Mouse (Mus musculus) limb, embryonic 14.5 days (tissue): Measurements from ENCODE around the gene Tsc2. TPM values are rescaled to one million over a fixed set of nuclear protein-coding genes. Genes with fewer than 3 reads are reported as not detected.
"Not testable (repeated sequence)": the region's sequence is repeated elsewhere in the genome, so short reads cannot be mapped to it uniquely, and the experiment has no call there.

ENCODE experiments used
- ATAC-seq: fragments of 200-750 bp; cut with Nextera tagmentation; 2 replicates; pipeline ENCODE4 v1.8.0; 2017; ENCODE audit warnings: low read depth, moderate number of reproducible peaks, moderate TSS enrichment; ENCODE audit not compliant: low FRiP score
- DNase-seq: peaks from one replicate; pipeline ENCODE4 v3.0.0-alpha.2; 2015; ENCODE audit warnings: low spot score
- H3K27ac ChIP-seq: fragments of 300-500 bp; sonication (generic); replicated peaks from 2 replicates; pipeline ENCODE4 v1.5.1; 2014; ENCODE audit warnings: low read depth, mild to moderate bottlenecking, low read length, moderate library complexity, mixed read lengths
- H3K27me3 ChIP-seq: fragments of 300-500 bp; sonication (generic); 2 replicates; pipeline ENCODE4 v1.6.1; 2014; ENCODE audit warnings: low read length, mixed read lengths; ENCODE audit not compliant: control insufficient read depth, insufficient read depth
- H3K36me3 ChIP-seq: fragments of 300-500 bp; sonication (generic); 2 replicates; pipeline ENCODE4 v1.6.1; 2014; ENCODE audit warnings: mild to moderate bottlenecking, low read length, moderate library complexity, mixed read lengths; ENCODE audit not compliant: control insufficient read depth, insufficient read depth
- H3K4me1 ChIP-seq: fragments of 300-500 bp; sonication (generic); 2 replicates; pipeline ENCODE4 v1.6.1; 2014; ENCODE audit warnings: antibody characterized with exemption, low read length, mixed read lengths; ENCODE audit not compliant: control insufficient read depth, insufficient read depth
- H3K4me2 ChIP-seq: fragments of 300-500 bp; sonication (generic); replicated peaks from 2 replicates; pipeline ENCODE4 v1.6.1; 2014; ENCODE audit warnings: low read depth, mild to moderate bottlenecking, low read length, moderate library complexity; ENCODE audit not compliant: severe bottlenecking
- H3K4me3 ChIP-seq: fragments of 300-500 bp; sonication (generic); replicated peaks from 2 replicates; pipeline ENCODE4 v1.5.1; 2014; ENCODE audit warnings: low read length
- H3K9ac ChIP-seq: fragments of 300-500 bp; sonication (generic); 2 replicates; pipeline ENCODE4 v1.6.1; 2014; ENCODE audit warnings: mild to moderate bottlenecking, low read depth, low read length, moderate library complexity; ENCODE audit not compliant: severe bottlenecking
- H3K9me3 ChIP-seq: fragments of 300-500 bp; sonication (generic); 2 replicates; pipeline ENCODE4 v1.6.1; 2016; ENCODE audit warnings: low read length; ENCODE audit not compliant: control insufficient read depth
- POLR2A ChIP-seq: fragments of 200-500 bp; IDR thresholded peaks from 2 replicates; pipeline ENCODE4 v1.8.0; 2012; ENCODE audit warnings: inconsistent platforms, mild to moderate bottlenecking, moderate library complexity, borderline replicate concordance; ENCODE audit not compliant: insufficient read depth, insufficient read length; ENCODE audit errors: extremely low read depth
- WGBS: fragments of 180-500 bp; shearing (Covaris S2); extraction: QIAGEN DNeasy Blood & Tissue Kit; methylation state at CpG from one replicate; pipeline ENCODE4 v1.1.7; 2014; 5-methylcytosine and 5-hydroxymethylcytosine counted together
- polyA plus RNA-seq, 2 experiments: library from polyadenylated mRNA; depleted of rRNA in 1 of 2; stranded (reverse) in 1 of 2; unstranded in 1 of 2; fragments of >200 nt; fragmentation: Nextera tagmentation in 1 of 2; extraction: Ambion mirVana in 1 of 2; gene quantifications; 2 replicates each; pipeline versions ENCODE4 v1.2.1 to v1.2.3; 2012 to 2014

The Tsc2 gene
- polyA plus RNA-seq, 2 experiments, result 62.9 to 162 TPM

DNA sequence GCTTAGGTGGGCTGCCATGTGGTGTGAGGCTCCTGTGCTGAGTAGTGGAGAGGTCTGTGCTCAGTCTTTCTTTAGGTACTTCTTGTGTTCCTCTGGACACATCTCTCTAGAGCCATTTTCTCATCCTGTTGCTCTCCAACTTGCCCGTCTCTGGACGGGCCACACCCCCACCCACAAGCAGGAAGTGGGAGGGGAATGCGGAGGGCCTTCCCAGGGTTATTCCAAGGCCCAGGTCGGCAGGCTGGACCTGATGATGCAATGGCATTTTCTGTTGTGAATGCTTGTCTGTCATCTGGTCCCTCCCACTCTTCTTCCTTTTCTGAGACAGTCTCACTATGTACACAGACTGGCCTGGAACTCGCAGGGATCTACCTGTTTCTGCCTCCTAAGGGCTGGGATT lies 39.7 kb upstream of the Tsc2 start:
- 23% methylated on average over 5 of the region's 5 CpGs for WGBS

DNA sequence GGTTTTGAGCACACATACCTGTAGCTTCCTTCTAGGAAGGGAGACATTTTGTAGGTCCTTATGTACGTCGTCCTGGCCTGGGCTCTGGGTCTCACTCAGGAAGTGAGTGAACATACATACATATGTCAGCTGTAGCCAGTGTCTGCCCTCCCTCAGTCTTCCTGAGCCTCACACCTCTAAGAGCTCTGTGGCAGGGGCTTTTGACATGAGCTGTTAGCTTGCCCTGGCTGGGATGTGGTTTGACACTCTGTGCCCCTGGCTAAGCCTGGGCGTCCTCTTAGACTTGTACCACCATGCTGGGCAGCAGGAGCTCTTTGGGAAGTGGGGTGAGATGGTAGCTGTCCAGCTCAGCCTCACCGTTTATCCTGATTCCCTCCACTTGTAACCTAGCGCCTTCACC lies 38.9 kb upstream of the Tsc2 start:
- 0 out of 2 replicates have a peak overlapping the region, but pooled peaks have one; percentile 94 for H3K4me3 ChIP-seq
- ATAC-seq (no peak), DNase-seq (no peak)
- H3K27me3 ChIP-seq, result no peaks in the 10 kb centered on the region
- peaks cover 26% of the 10 kb centered on the region for H3K4me1 ChIP-seq
- 61% methylated on average over 5 of the region's 5 CpGs for WGBS
- H3K36me3 ChIP-seq, result no peaks in the 10 kb centered on the region
- H3K4me2 ChIP-seq, result peak overlapping the region; percentile 77; the same call in 1 of the 2 replicates
- no peak for TF ChIP-seq POLR2A
- H3K27ac ChIP-seq, result no peak overlapping the region
- H3K9me3 ChIP-seq, result no peaks in the 10 kb centered on the region
- peak overlapping the region; percentile 93; the same call in 1 of the 2 replicates for H3K9ac ChIP-seq

More for the DNA sequence above, 39.7 kb upstream of the Tsc2 start:
- Histone ChIP-seq H3K4me3 (no peak overlapping the region), H3K36me3 (peaks cover 7% of the 10 kb centered on the region), H3K4me2 (peak overlapping the region; percentile 16), H3K9me3 (no peaks in the 10 kb centered on the region), H3K27me3 (no peaks in the 10 kb centered on the region), H3K9ac (peak overlapping the region; percentile 28; the same call in 1 of the 2 replicates), H3K4me1 (peaks cover 26% of the 10 kb centered on the region), H3K27ac (no peak overlapping the region)
- no peak for ATAC-seq
- DNase-seq, result no peak
- no peak for TF ChIP-seq POLR2A

DNA sequence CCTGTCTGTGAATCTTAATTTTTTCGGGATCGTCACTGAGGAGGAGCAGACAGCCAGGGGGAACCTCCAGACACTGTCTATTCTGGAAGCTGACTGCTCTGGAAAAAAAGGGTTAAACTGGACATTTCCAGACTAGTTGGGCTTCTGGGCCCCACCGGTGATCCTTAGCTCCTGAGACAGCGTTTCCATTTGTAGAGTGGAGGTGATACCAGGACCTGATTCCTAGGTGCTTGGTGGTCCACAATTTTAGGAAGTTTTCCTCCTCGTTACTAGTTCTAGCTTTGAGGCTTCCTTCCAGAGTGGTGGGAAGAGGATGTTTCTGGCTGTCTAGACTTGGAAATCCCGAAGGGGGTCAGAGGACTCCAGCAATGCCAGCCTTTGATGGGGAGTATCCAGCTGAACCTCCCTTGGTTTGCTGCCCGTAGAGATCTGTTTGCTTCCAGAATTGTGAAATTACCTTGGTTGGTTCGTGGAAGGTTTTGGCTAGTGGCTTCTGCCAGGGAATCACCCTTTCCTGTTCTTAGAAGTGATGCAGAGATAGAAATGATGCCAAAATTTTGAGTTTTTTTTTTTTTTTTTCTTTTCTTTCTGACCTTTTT lies 37.9 kb upstream of the Tsc2 start:
- Histone ChIP-seq H3K9ac (peak overlapping the region; percentile 93), H3K9me3 (no peaks in the 10 kb centered on the region), H3K27ac (peak overlapping the region; percentile 67; the same call in 1 of the 2 replicates), H3K4me1 (peaks cover 26% of the 10 kb centered on the region), H3K4me2 (peak overlapping the region; percentile 77), H3K27me3 (no peaks in the 10 kb centered on the region), H3K4me3 (peak overlapping the region; percentile 94), H3K36me3 (no peaks in the 10 kb centered on the region)
- DNase-seq (no peak), ATAC-seq (no peak)
- 8% methylated on average over 8 of the region's 8 CpGs for WGBS
- TF ChIP-seq POLR2A, result no peak

DNA sequence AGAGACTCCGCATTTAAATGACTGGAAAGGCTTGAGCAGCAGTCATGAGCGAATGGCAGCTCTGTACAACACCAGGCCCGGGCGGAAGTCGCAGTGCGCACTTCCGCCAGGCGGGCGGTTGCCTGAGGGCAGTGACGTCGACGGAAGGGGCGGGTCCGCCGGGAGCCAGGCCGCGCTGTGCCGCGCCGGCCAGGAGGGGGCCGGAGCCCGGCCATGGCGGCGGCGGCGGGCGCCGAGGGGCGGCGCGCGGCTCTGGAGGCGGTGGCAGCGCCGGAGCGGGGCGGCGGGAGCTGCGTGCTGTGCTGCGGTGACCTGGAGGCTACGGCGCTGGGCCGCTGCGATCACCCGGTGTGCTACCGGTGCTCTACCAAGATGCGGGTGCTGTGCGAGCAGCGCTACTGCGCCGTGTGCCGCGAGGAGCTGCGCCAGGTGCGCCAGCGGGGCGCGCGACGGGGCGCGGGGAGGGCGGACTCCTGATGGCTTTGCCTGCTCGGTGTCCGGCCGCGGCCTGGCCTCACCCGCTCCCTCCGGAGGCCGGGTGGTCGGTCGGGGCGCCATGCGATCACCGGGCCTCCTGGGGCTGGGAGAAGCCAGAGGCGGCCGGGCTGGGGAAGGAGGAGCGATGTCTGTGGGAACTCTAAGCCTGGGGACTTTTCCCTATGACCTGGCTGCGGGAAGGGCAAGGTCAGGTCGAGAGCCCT lies 37.3 kb upstream of the Tsc2 start, which contains the start of gene Zfp598:
Zfp598 (plus strand) TSS at position 143 of the 701 bp plus-strand sequence.
- H3K4me3 ChIP-seq, result peak within 1 kb of the TSS; percentile 94
- no peaks in the 10 kb centered on the region for H3K36me3 ChIP-seq
- under 1% methylated on average over 46 of the region's 80 CpGs for WGBS
- H3K27me3 ChIP-seq, result no peaks in the 10 kb centered on the region
- no peaks in the 10 kb centered on the region for H3K9me3 ChIP-seq
- peak; percentile 99 for ATAC-seq
- 0 out of 2 replicates have a peak, but pooled peaks have one; percentile 15 for TF ChIP-seq POLR2A
- DNase-seq, result peak; percentile 92
- H3K4me2 ChIP-seq, result peak within 1 kb of the TSS; percentile 77
- H3K27ac ChIP-seq, result peak within 1 kb of the TSS; percentile 67
- peak within 1 kb of the TSS; percentile 93 for H3K9ac ChIP-seq
- peaks cover 26% of the 10 kb centered on the region for H3K4me1 ChIP-seq

DNA sequence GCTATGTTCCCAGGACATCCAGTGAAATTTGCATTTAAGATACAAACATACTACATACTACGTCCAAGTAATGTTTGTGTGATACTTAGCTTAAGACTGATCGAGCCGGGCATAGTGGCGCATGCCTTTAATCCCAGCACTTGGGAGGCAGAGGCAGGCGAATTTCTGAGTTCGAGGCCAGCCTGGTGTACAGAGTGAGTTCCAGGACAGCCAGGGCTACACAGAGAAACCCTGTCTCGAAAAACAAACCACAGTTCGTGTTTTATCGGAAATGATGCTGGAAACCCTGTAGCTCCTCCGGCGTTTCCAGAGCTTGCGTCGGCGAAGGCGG lies 36.7 kb upstream of the Tsc2 start:
- H3K27ac ChIP-seq, result peak overlapping the region; percentile 67
- not testable (repeated sequence) for H3K27me3 ChIP-seq, H3K36me3 ChIP-seq, H3K9me3 ChIP-seq, DNase-seq
- H3K9ac ChIP-seq, result peak overlapping the region; percentile 93
- ATAC-seq, result peak; percentile 10; the same call in 1 of the 2 replicates
- H3K4me1 ChIP-seq, result peaks cover 26% of the 10 kb centered on the region
- H3K4me3 ChIP-seq, result peak overlapping the region; percentile 94
- peak overlapping the region; percentile 57 for H3K4me2 ChIP-seq
- WGBS, result 11% methylated on average over 15 of the region's 15 CpGs
